Mouse (Mus musculus): Measurements from ENCODE around the gene Slc6a14. TPM values are rescaled to one million over a fixed set of nuclear protein-coding genes. Genes with fewer than 3 reads are reported as not detected.

Gene Slc6a14
- polyA plus RNA-seq (2016; fragmentation: Nextera tagmentation; extraction: Ambion mirVana), result 0.15 TPM in 1 of 2 replicates, not detected in the other

GRCm38 (mm10) chrX:21714829-21715228, at the start of gene Slc6a14:
Slc6a14 (plus strand) TSS chrX:21714896.
- Histone ChIP-seq H3K36me3 (replicated peaks) (no peaks in the 10 kb centered on the region), H3K4me1 (no peaks in the 10 kb centered on the region), H3K9me3 (no peaks in the 10 kb centered on the region), H3K27ac (replicated peaks) (no peak within 1 kb of the TSS), H3K27me3 (replicated peaks; ENCODE audit: low read depth, poor library complexity, severe bottlenecking) (no peaks in the 10 kb centered on the region), H3K4me3 (no peak within 1 kb of the TSS)
- no peak for DNase-seq (ENCODE audit: low spot score)
- WGBS, result 60% methylated on average over 7 of the region's 7 CpGs

DNA sequence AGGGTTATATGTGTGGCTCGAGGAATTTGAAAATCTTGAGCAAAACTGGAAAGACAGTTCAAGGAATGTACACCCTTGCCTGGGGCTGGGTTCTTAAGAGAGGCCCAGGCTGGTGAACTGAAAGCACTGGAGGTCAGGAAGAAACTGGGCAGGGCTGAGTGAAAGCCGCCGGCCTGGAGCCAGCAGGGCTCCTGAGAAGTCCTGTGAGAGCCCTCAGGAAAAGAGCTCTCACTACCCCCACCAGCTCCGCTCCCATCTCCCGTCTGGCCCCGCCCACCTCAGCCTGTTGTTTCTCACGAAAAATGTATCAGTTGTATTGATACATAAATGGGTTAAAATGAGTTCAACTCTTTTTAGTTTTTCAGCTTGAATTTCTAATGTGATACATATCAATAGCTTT, 43.8 kb upstream of the Slc6a14 start:
- Histone ChIP-seq H3K36me3 (replicated peaks) (no peaks in the 10 kb centered on the region), H3K4me3 (no peak overlapping the region), H3K27me3 (replicated peaks; ENCODE audit: low read depth, poor library complexity, severe bottlenecking) (no peaks in the 10 kb centered on the region), H3K27ac (replicated peaks) (no peak overlapping the region; the same call in 1 of the 2 replicates), H3K9me3 (no peaks in the 10 kb centered on the region), H3K4me1 (no peaks in the 10 kb centered on the region)
- WGBS, result 24% methylated on average over 7 of the region's 7 CpGs
- peak; percentile 30 for DNase-seq (ENCODE audit: low spot score)

DNA sequence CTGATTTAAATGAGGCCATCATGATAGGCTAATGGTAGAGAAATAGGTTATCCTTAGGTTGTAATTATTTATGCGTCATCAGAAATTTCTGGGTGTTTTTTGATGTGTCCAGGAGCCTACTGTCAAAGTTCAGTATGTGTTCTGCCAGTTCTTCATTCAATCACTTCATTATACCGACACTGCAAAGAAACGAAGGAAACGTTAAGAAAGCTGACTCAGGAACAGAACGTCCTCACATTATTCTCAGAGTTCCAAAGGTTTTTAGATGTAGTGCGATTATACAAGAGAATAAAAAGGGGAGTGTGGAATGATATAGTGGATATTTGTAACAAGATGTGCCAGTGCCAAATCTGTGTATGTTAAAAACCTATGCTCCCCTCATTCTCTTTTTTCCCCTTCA, 19.5 kb upstream of the Slc6a14 start:
- no peaks in the 10 kb centered on the region for H3K27me3 ChIP-seq (replicated peaks; ENCODE audit: low read depth, poor library complexity, severe bottlenecking)
- 81% methylated on average over 6 of the region's 6 CpGs for WGBS
- no peaks in the 10 kb centered on the region for H3K9me3 ChIP-seq
- no peak overlapping the region for H3K4me3 ChIP-seq
- no peaks in the 10 kb centered on the region for H3K36me3 ChIP-seq (replicated peaks)
- no peak for DNase-seq (ENCODE audit: low spot score)
- no peak overlapping the region for H3K27ac ChIP-seq (replicated peaks)
- no peaks in the 10 kb centered on the region for H3K4me1 ChIP-seq

DNA sequence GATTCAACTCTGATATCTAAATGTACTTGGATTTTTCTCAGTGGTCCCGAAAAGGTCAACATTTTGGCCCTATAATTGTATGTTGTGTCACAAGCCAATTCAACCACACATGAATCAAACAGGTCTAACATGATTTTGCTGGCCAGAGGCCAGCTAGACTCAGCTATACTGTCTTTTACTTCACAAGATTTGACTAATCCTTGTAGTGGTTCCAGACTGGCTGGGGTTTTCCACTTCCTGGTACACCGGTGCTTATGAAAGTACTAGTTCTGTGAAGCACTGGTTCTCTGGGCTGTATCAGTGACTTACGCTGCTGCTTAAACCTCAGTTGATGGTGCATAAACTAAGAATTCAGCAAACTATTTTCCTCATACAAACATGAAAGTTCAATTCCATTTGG, 19.0 kb upstream of the Slc6a14 start:
- WGBS, result 91% methylated on average over 3 of the region's 3 CpGs
- Histone ChIP-seq H3K27ac (replicated peaks) (no peak overlapping the region), H3K4me1 (no peaks in the 10 kb centered on the region), H3K4me3 (no peak overlapping the region), H3K9me3 (no peaks in the 10 kb centered on the region), H3K36me3 (replicated peaks) (no peaks in the 10 kb centered on the region), H3K27me3 (replicated peaks; ENCODE audit: low read depth, poor library complexity, severe bottlenecking) (no peaks in the 10 kb centered on the region)
- DNase-seq (ENCODE audit: low spot score), result no peak

- Histone ChIP-seq H3K36me3 (replicated peaks) (no peaks in the 10 kb centered on the region), H3K9me3 (no peaks in the 10 kb centered on the region), H3K4me3 (no peak overlapping the region), H3K4me1 (no peaks in the 10 kb centered on the region), H3K27me3 (replicated peaks; ENCODE audit: low read depth, poor library complexity, severe bottlenecking) (no peaks in the 10 kb centered on the region), H3K27ac (replicated peaks) (no peak overlapping the region)
- DNase-seq (ENCODE audit: low spot score), result no peak
- 85% methylated on average over 4 of the region's 4 CpGs for WGBS
These were observed 13.1 kb upstream of the Slc6a14 start for GRCm38 (mm10) chrX:21701646-21702045.

GRCm38 (mm10) chrX:21704470-21704869, 10.2 kb upstream of the Slc6a14 start:
- no peaks in the 10 kb centered on the region for H3K4me1 ChIP-seq
- 86% methylated on average over 1 of the region's 1 CpGs for WGBS
- no peaks in the 10 kb centered on the region for H3K27me3 ChIP-seq (replicated peaks; ENCODE audit: low read depth, poor library complexity, severe bottlenecking)
- DNase-seq (ENCODE audit: low spot score), result no peak
- no peaks in the 10 kb centered on the region for H3K9me3 ChIP-seq
- no peaks in the 10 kb centered on the region for H3K36me3 ChIP-seq (replicated peaks)
- H3K4me3 ChIP-seq, result no peak overlapping the region
- no peak overlapping the region for H3K27ac ChIP-seq (replicated peaks)

- no peaks in the 10 kb centered on the region for H3K9me3 ChIP-seq
- no peaks in the 10 kb centered on the region for H3K27me3 ChIP-seq (replicated peaks; ENCODE audit: low read depth, poor library complexity, severe bottlenecking)
- H3K36me3 ChIP-seq (replicated peaks), result no peaks in the 10 kb centered on the region
- no peak overlapping the region for H3K27ac ChIP-seq (replicated peaks)
- no peak overlapping the region for H3K4me3 ChIP-seq
- no peak for DNase-seq (ENCODE audit: low spot score)
- 65% methylated on average over 5 of the region's 5 CpGs for WGBS
- no peaks in the 10 kb centered on the region for H3K4me1 ChIP-seq
These were observed 597 bp downstream of the Slc6a14 start for GRCm38 (mm10) chrX:21715293-21715692.

DNA sequence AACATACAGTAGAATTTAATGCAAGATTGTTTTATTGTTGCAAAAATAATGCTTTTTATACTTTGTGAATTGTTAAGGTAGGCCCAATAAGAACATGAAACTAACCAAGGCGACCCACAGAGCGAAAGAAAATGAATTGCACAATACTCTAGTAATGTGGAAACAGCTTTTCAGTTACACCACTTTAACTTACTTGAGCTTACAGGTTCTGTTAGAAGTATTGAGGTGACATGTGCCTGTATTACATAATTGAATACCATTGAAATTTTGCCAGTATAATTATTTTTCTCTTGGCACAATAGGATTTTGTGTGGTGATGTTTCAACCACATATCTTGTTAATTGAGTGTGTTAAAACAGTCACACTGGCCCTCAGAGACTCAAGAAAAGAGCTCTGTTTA, 2.2 kb downstream of the Slc6a14 start:
- Histone ChIP-seq H3K9me3 (no peaks in the 10 kb centered on the region), H3K4me1 (no peaks in the 10 kb centered on the region), H3K4me3 (no peak overlapping the region), H3K36me3 (replicated peaks) (no peaks in the 10 kb centered on the region), H3K27me3 (replicated peaks; ENCODE audit: low read depth, poor library complexity, severe bottlenecking) (no peaks in the 10 kb centered on the region), H3K27ac (replicated peaks) (no peak overlapping the region)
- no peak for DNase-seq (ENCODE audit: low spot score)
- 87% methylated on average over 2 of the region's 2 CpGs for WGBS

DNA sequence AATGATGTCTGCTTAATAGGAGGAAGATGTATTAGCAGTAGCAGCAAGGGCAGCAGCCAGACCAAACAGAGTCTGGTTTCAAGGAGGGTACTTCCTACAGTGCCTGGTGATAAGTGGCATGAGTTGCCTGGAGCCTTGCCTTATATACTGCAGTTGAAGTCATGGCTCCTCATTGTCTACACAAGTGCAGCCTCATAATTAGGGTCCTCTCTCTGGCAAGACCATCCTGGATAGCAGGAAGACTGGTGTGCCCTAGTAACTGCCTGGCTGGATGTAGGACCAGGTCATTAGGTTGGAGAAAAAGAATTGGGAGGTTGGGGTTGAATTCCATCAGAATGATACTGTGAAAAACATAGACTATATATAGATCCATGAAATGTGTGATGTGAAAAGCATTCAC, 30.3 kb downstream of the Slc6a14 start, which contains the start of gene Gm28269:
TSS of gene Gm28269 (minus strand) at position 101 of the 400 bp plus-strand sequence.
- Histone ChIP-seq H3K9me3 (no peaks in the 10 kb centered on the region), H3K27me3 (replicated peaks; ENCODE audit: low read depth, poor library complexity, severe bottlenecking) (no peaks in the 10 kb centered on the region)

More for the DNA sequence above, 30.3 kb downstream of the Slc6a14 start, which contains the start of gene Gm28269:
- H3K36me3 ChIP-seq (replicated peaks), result no peaks in the 10 kb centered on the region
- DNase-seq (ENCODE audit: low spot score), result no peak
- no peaks in the 10 kb centered on the region for H3K4me1 ChIP-seq
- no peak within 1 kb of the TSS for H3K4me3 ChIP-seq
- no peak within 1 kb of the TSS for H3K27ac ChIP-seq (replicated peaks)

Other genes starting within 250 kb of the Slc6a14 start
- 0.28 and 0.65 TPM in 2 replicates for gene Agtr2, start 230.4 kb upstream of the Slc6a14 start, polyA plus RNA-seq (2016; fragmentation: Nextera tagmentation; extraction: Ambion mirVana)
- not detected in 2 replicates for gene Gm28269, start 30.2 kb downstream of the Slc6a14 start, polyA plus RNA-seq (2016; fragmentation: Nextera tagmentation; extraction: Ambion mirVana)

All from embryonic facial prominence, embryonic 10.5 days (tissue).